Mouse (Mus musculus) gastrocnemius, postnatal 4 days (tissue): ENCODE results near the gene Ntn4. TPM values are rescaled to one million over a fixed set of nuclear protein-coding genes. Genes with fewer than 3 reads are reported as not detected.

Experiments
- DNase-seq, 2 experiments: peaks; one replicate each; pipeline ENCODE4 v3.0.0; 2021 to 2022; ENCODE audit warnings: low spot score in 2 of 2, mixed read lengths in 2 of 2
- total RNA-seq, 2 experiments: library from RNA; stranded (reverse); gene quantifications; 2 replicates each; pipeline ENCODE4 v1.2.3; 2021

Gene Ntn4
- total RNA-seq, 2 experiments from 2014 or later = 11.0 to 11.9 TPM

DNA sequence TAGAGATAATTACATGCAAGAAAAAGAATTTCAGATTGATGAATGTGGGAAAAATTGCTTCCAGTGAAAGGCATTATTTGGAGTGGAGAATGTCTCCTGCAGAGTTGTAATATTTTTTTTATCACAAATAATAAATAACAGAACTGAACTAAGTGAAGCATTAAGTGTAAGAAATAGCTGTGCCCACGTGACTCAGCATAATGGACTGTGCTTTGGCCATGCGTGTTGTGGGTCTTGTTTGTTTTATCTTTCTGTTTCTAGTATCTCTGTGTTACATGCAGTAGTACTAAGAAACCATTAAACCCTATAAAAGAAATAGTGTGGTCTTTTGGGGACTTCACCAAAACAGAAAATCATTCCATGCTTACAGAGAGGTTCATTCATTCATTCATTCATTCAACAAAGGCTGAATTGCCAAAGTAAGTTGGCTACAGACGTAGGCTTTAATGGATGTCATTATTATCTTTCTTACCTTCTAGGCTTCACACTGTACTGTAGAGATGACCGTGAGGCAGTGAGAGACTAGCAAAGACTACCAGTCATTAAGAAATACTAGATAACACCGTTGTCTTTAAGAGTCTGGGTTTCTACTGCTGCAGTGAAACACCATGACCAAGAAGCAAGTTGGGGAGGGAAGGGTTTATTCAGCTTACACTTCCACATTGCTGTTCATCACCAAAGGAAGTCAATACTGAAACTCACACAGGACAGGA, 81.3 kb downstream of the Ntn4 start:
- DNase-seq = no peak

- DNase-seq = peak in 1 of 2 experiments; percentile 21
These were observed 83.6 kb downstream of the Ntn4 start for GRCm38 (mm10) chr10:93723942-93724542.

GRCm38 (mm10) chr10:93728131-93728530, 87.7 kb downstream of the Ntn4 start:
- no peak for DNase-seq

- DNase-seq = no peak
These were observed 90.0 kb downstream of the Ntn4 start for GRCm38 (mm10) chr10:93730514-93730913.

GRCm38 (mm10) chr10:93731248-93731691, 90.8 kb downstream of the Ntn4 start:
- DNase-seq = no peak

DNA sequence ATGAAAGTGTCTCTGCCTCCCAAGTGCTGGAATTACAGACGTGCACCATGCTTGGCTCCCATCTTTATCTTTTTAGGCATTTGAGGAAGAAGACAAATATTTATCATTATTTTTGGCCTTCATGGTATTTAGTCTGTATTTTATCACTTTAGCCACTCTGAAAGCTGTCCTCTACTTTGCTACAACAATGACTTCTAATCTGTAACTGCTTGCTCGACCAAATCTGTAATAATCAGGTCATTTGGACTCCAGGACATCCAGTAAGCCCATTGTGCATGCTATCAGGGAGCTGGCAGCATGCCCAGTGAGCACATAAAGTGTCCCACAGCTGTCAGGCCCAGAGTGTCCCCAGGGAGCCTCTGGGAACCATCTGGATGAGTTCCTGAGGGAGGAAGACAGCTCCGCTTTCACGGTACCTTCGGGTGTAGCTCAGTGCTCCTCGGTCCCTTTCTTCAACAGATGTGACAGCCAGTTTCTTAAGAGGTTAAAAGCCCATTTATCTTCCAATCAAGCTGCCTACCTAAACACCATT, 95.7 kb downstream of the Ntn4 start:
- DNase-seq = peak; percentile 42 to 78

DNA sequence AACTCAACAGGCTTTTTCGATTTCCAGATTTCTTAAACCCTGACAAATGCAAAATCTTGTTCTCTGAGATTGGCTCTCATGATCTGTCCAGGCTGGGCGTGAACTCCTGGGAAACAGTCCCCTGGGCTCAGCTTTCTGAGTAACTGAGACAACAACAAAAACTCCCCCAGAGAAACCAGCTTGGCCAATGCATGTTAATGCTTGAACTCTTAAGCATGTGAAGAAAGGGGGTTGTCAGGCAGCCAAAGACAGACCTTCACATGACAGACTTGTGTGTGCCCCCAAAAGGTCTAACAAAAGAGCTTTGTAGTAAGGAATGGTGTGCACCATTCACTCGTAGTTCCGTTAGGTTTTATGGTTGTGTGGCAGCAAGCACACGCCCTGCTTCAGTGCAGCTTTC, 96.6 kb downstream of the Ntn4 start:
- DNase-seq = no peak

- no peak for DNase-seq
These were observed 101.1 kb downstream of the Ntn4 start for GRCm38 (mm10) chr10:93741446-93742096.

- DNase-seq = no peak
These were observed 101.6 kb downstream of the Ntn4 start for GRCm38 (mm10) chr10:93742097-93742446.

DNA sequence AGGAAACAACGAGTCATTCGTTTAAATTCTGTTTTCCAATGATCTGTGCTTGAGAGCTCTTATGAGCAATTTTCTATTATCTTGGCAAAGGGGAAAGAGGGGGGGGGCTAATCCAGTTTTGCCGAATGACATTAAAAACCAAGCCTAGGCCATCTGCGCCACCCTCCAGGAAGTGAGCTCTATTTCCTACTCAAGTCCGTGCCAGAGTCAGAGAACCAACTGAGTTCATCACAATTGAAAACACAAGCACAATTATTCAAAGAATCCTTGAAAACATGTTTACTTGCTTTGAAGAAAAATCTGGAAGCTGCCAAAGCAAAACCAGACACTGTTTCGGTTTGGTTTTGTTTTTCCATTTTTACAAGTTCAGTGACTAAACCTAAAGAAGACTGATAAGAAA, 102.1 kb downstream of the Ntn4 start:
- DNase-seq = no peak

- DNase-seq = no peak
These were observed 109.0 kb downstream of the Ntn4 start for GRCm38 (mm10) chr10:93749267-93750192.

- DNase-seq = no peak
These were observed 110.8 kb downstream of the Ntn4 start for GRCm38 (mm10) chr10:93751302-93751701.

GRCm38 (mm10) chr10:93753711-93754391, 113.4 kb downstream of the Ntn4 start:
- no peak for DNase-seq

DNA sequence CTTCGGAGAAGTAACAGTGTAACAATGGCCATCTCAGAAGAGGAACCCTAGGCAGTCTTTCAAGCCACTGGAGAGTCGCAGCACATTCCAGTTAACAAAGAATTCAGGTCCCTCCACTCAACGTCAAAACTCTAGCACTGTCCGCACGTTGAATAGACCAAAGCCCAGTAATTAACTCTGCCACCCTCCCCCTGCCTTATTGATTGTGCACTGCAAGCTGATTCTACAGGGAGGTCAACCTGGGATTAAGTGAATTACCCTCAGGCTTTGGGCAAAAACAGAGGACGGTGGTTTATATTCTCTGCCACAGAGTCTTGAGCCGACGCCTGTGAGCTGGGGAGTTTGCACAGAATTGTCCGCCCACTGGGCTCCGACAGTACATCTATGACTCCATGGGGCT, 115.7 kb downstream of the Ntn4 start:
- no peak for DNase-seq

DNA sequence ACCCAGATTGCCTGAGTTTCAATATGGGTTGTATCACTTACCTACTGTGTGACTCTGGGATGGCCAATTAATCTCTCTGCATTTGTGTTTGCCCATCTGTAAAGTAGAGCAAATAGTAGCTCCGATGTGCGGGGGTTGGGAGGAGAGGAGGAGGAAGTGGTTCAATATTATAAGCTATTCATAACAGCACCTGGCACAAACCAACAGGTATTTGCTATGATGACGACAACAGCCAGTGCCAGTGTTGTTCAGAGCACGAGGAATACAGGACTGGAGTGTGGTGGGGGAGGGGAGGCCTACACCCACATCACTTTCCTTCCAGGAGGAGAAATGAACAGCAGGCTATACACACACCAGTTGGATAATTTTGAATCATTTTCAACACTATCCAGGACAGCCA, 119.2 kb downstream of the Ntn4 start:
- DNase-seq = no peak

DNA sequence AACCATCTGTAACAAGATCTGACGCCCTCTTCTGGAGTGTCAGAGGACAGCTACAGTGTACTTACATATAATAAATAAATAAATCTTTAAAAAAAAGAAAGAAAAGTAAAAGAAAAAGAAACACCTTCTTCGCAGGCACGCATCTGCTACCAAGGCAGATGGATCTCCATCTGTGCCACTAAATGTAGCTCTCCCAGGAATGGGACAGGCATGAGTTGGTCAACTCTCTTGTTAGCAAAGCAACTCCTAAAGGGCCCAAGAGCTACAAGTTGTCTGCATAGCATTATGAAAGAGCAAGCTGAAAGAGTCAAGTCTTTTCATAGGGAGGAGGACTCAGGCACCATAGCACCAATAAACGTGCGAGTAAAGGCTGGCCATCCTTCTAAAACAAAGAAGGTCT, 119.9 kb downstream of the Ntn4 start:
- no peak for DNase-seq

- DNase-seq = no peak
These were observed 122.6 kb downstream of the Ntn4 start for GRCm38 (mm10) chr10:93763074-93763473.

GRCm38 (mm10) chr10:93766221-93766620, 125.7 kb downstream of the Ntn4 start:
- no peak for DNase-seq

DNA sequence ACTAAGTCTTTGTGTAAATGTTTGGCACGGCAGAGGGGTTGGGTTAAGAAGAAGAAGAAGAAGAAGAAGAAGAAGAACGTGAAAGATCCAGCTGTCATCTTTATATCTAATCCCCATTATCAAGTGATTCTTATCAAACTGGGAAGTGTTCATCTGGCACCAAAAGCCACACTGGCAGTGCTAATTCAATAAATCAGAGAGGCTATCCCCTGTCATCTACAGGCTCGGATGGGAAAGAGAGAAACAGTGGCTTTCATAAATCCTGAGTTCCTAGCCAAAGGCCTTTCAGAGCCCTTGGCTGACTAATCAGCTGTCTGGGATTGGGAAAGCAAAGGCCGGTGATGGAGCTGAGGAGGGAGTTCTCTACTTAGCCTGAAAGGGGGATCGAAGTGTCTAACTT, 126.8 kb downstream of the Ntn4 start:
- no peak for DNase-seq

- no peak for DNase-seq
These were observed 127.7 kb downstream of the Ntn4 start for GRCm38 (mm10) chr10:93768222-93768621.
